ENCODE assay signal across 29 mouse cellular contexts in the genomic region with DNA sequence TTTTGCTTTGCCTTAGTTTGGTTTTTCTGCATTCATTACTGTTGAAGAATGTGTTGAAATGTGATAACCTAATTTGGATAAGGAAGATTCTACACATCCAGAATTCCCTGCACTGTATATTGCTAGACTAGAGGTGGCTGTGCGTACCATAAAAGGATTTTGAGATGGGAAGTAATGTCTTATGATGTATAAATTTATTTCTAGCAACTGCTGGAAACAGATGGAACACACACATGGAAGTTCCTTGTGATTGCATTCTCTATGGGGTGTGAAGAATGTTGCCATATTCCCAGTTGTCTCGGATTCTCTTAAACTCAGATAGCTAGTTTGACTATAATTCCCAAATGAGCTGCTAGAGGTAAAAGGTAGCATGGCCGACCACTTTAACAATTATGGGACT.
DNase-seq lines count a peak whose midpoint lies in the region; ATAC-seq and TF ChIP-seq lines count a peak whose summit lies in the region.
"Had no signal": no experiment of that assay in that cellular context is flagged by ENCODE, and none has a peak within 500 bp of the region (broad histone marks: within the 10 kb centered on the region; RNA-seq: fewer than 3 reads in every experiment).

No protein-coding gene starts in this region.

- TF ChIP-seq CTCF in forebrain, postnatal 0 days (IDR thresholded peaks at IDR 0.05; ENCODE audit: low read depth) = no peak

- no peaks in the 10 kb centered on the region for H3K36me3 ChIP-seq in forebrain, postnatal 0 days (ENCODE audit: insufficient read depth)
- H3K36me3 ChIP-seq in forebrain, embryonic 11.5 days (ENCODE audit: control insufficient read depth, insufficient read depth, low read length) = no peaks in the 10 kb centered on the region
- H3K36me3 ChIP-seq: embryonic facial prominence, embryonic 10.5 days; embryonic facial prominence, embryonic 13.5 days; heart, embryonic 12.5 days; heart, embryonic 15.5 days had no signal

- peak; percentile 34 for DNase-seq in forebrain, postnatal 0 days
- DNase-seq in forebrain, embryonic 11.5 days (ENCODE audit: low spot score) = no peak
- peak; percentile 13 for DNase-seq in layer of hippocampus, adult 9-11 months
- no peak for DNase-seq in layer of hippocampus, adult 8-10 months (ENCODE audit: low spot score in 2 of 2)
- peak; percentile 4 to 27 for DNase-seq in left cerebral cortex, postnatal 14 days (ENCODE audit: low spot score in 2 of 2)
- no peak for DNase-seq in left cerebral cortex, adult 8-10 months (ENCODE audit: low spot score in 2 of 2)
- DNase-seq in telencephalon, adult 2 months (ENCODE audit: low read depth, low spot score) = peak; percentile 60
- DNase-seq in heart, postnatal 10 days = no peak
- DNase-seq: adrenal gland, adult 8-10 months; adrenal gland, postnatal 25 days; cerebellum, adult 11 months; cerebellum, adult 2 months; cerebellum, adult 9-11 months; cerebellum, postnatal 25 days; gastrocnemius, postnatal 25 days; heart, adult 18-20 months; heart, postnatal 14 days; heart, postnatal 4 days had no signal

- no peak overlapping the region for H3K9ac ChIP-seq in forebrain, postnatal 0 days
- no peak overlapping the region for H3K9ac ChIP-seq in forebrain, embryonic 11.5 days (ENCODE audit: low read length)
- H3K9ac ChIP-seq: embryonic facial prominence, embryonic 13.5 days; forebrain, embryonic 13.5 days; heart, embryonic 12.5 days; heart, embryonic 15.5 days; hindbrain, embryonic 14.5 days had no signal

- peak; percentile 59 for ATAC-seq in forebrain, postnatal 0 days
- ATAC-seq in forebrain, embryonic 11.5 days (replicated peaks; ENCODE audit: low FRiP score) = no peak
- ATAC-seq: activated CD4-positive, CD25-positive, alpha-beta regulatory T cell, adult 4 months; forebrain, embryonic 13.5 days; forebrain, embryonic 16.5 days; hindbrain, postnatal 0 days; inflammation-experienced regulatory T-cells, adult 6 months had no signal

- H3K4me1 ChIP-seq in forebrain, postnatal 0 days (ENCODE audit: insufficient read depth) = no peaks in the 10 kb centered on the region
- H3K4me1 ChIP-seq in forebrain, embryonic 11.5 days (replicated peaks; ENCODE audit: control insufficient read depth, insufficient read depth, low read length) = no peaks in the 10 kb centered on the region
- H3K4me1 ChIP-seq: embryonic facial prominence, embryonic 10.5 days; embryonic facial prominence, embryonic 13.5 days; forebrain, embryonic 13.5 days; heart, embryonic 12.5 days; heart, embryonic 15.5 days had no signal

- no peak overlapping the region for H3K27ac ChIP-seq in forebrain, postnatal 0 days (ENCODE audit: low read depth, low read length)
- H3K27ac ChIP-seq in forebrain, embryonic 11.5 days (ENCODE audit: low read depth, low read length) = no peak overlapping the region
- H3K27ac ChIP-seq: embryonic facial prominence, embryonic 10.5 days; embryonic facial prominence, embryonic 13.5 days; forebrain, embryonic 13.5 days; heart, embryonic 15.5 days; hindbrain, embryonic 14.5 days; hindbrain, postnatal 0 days had no signal

- H3K9me3 ChIP-seq in forebrain, postnatal 0 days (ENCODE audit: low read length) = no peaks in the 10 kb centered on the region
- H3K9me3 ChIP-seq in forebrain, embryonic 11.5 days (ENCODE audit: control insufficient read depth, low read length) = no peaks in the 10 kb centered on the region
- H3K9me3 ChIP-seq: embryonic facial prominence, embryonic 10.5 days; embryonic facial prominence, embryonic 13.5 days; forebrain, embryonic 13.5 days; heart, embryonic 12.5 days; heart, embryonic 15.5 days had no signal

- H3K4me2 ChIP-seq in forebrain, postnatal 0 days (ENCODE audit: low read depth) = no peak overlapping the region
- H3K4me2 ChIP-seq in forebrain, embryonic 11.5 days (ENCODE audit: low read depth, low read length, severe bottlenecking) = no peak overlapping the region
- H3K4me2 ChIP-seq: embryonic facial prominence, embryonic 13.5 days; forebrain, embryonic 13.5 days; heart, embryonic 12.5 days; heart, embryonic 15.5 days; hindbrain, embryonic 14.5 days had no signal

- 75% methylated on average over 3 of the region's 3 CpGs for WGBS in forebrain, postnatal 0 days
- WGBS in forebrain, embryonic 11.5 days = 86% methylated on average over 3 of the region's 3 CpGs

- intact Hi-C loops in left cerebral cortex, postnatal 14 days (cut with DNase I) = no loop called here
- intact Hi-C loops in heart, postnatal 10 days (cut with DNase I) = no loop called here

- no peak overlapping the region for H3K4me3 ChIP-seq in forebrain, postnatal 0 days (ENCODE audit: low read depth, low read length)
- no peak overlapping the region for H3K4me3 ChIP-seq in forebrain, embryonic 11.5 days (ENCODE audit: low read depth, low read length)
- H3K4me3 ChIP-seq: embryonic facial prominence, embryonic 10.5 days; embryonic facial prominence, embryonic 13.5 days; erythroblast, embryonic 14.5 days; forebrain, embryonic 13.5 days; heart, embryonic 12.5 days; heart, embryonic 15.5 days had no signal

- H3K27me3 ChIP-seq in forebrain, postnatal 0 days (ENCODE audit: insufficient read depth, low read length) = no peaks in the 10 kb centered on the region
- no peaks in the 10 kb centered on the region for H3K27me3 ChIP-seq in forebrain, embryonic 11.5 days (ENCODE audit: control insufficient read depth, insufficient read depth, low read length)
- H3K27me3 ChIP-seq: embryonic facial prominence, embryonic 13.5 days; forebrain, embryonic 13.5 days; heart, embryonic 12.5 days; heart, embryonic 15.5 days had no signal

Comparison
In these comparisons a context has a peak if more than half of its experiments do, and no peak if none do; other contexts are left out.
1. DNase-seq: peak in forebrain, postnatal 0 days (single experiment), layer of hippocampus, adult 9-11 months (single experiment), left cerebral cortex, postnatal 14 days (2 of 2) and telencephalon, adult 2 months (single experiment); none in forebrain, embryonic 11.5 days (single experiment), layer of hippocampus, adult 8-10 months (0 of 2), left cerebral cortex, adult 8-10 months (0 of 2) and heart, postnatal 10 days (0 of 2).